Mouse (Mus musculus) midbrain, embryonic 12.5 days (tissue): Measurements from ENCODE around the gene Fry. TPM values are rescaled to one million over a fixed set of nuclear protein-coding genes. Genes with fewer than 3 reads are reported as not detected.
A peak's percentile ranks its signal among the peaks of the same experiment; 100 is the strongest.

ENCODE experiments used
- ATAC-seq: fragments of 200-750 bp; cut with Nextera tagmentation; 2 replicates; pipeline ENCODE4 v1.8.0; 2017; ENCODE audit warnings: low read depth, moderate TSS enrichment, moderate library complexity; ENCODE audit not compliant: low FRiP score
- H3K27ac ChIP-seq: fragments of 300-500 bp; sonication (generic); replicated peaks from 2 replicates; pipeline ENCODE4 v1.5.1; 2016; ENCODE audit warnings: mild to moderate bottlenecking
- H3K27me3 ChIP-seq: fragments of 300-500 bp; sonication (generic); 2 replicates; pipeline ENCODE4 v1.6.1; 2016; ENCODE audit warnings: mild to moderate bottlenecking
- H3K36me3 ChIP-seq: fragments of 300-500 bp; sonication (generic); 2 replicates; pipeline ENCODE4 v1.6.1; 2016
- H3K4me1 ChIP-seq: fragments of 300-500 bp; sonication (generic); 2 replicates; pipeline ENCODE4 v1.6.1; 2016
- H3K4me2 ChIP-seq: fragments of 300-500 bp; sonication (generic); replicated peaks from 2 replicates; pipeline ENCODE4 v1.6.1; 2016; ENCODE audit warnings: mild to moderate bottlenecking, moderate library complexity
- H3K4me3 ChIP-seq: fragments of 300-500 bp; sonication (generic); 2 replicates; pipeline ENCODE4 v1.5.1; 2016; ENCODE audit warnings: mild to moderate bottlenecking
- H3K9ac ChIP-seq: fragments of 300-500 bp; sonication (generic); replicated peaks from 2 replicates; pipeline ENCODE4 v1.6.1; 2016; ENCODE audit warnings: mild to moderate bottlenecking, moderate library complexity
- H3K9me3 ChIP-seq: fragments of 300-500 bp; sonication (generic); 2 replicates; pipeline ENCODE4 v1.6.1; 2016; ENCODE audit warnings: mild to moderate bottlenecking
- WGBS: fragments of 180-500 bp; shearing (Covaris S2); methylation state at CpG from one replicate; pipeline ENCODE4 v1.1.7; 2016; 5-methylcytosine and 5-hydroxymethylcytosine counted together
- polyA plus RNA-seq: library from polyadenylated mRNA; unstranded; fragments of >200 nt; fragmentation: Nextera tagmentation; extraction: Ambion mirVana; gene quantifications from 2 replicates; pipeline ENCODE4 v1.2.1, GENCODE M21; 2016

Fry gene
- polyA plus RNA-seq, 1 experiment from 2014 or later, result 18.2 TPM

- Histone ChIP-seq H3K4me2 (no peak overlapping the region), H3K36me3 (no peaks in the 10 kb centered on the region), H3K4me1 (no peaks in the 10 kb centered on the region), H3K27ac (no peak overlapping the region), H3K9me3 (0 out of 2 replicates have a peak, but pooled peaks cover 4% of the 10 kb centered on the region), H3K9ac (no peak overlapping the region), H3K27me3 (no peaks in the 10 kb centered on the region), H3K4me3 (no peak overlapping the region)
- 100% methylated on average over 2 of the region's 2 CpGs for WGBS
- no peak for ATAC-seq
These were observed 59.9 kb downstream of the Fry start for GRCm38 (mm10) chr5:150178194-150178801.

- H3K27ac ChIP-seq, result no peak overlapping the region
These were observed 62.7 kb downstream of the Fry start for GRCm38 (mm10) chr5:150180985-150181607.

GRCm38 (mm10) chr5:150184959-150185358, 66.5 kb downstream of the Fry start:
- no peak for ATAC-seq
- H3K9ac ChIP-seq, result no peak overlapping the region

More at GRCm38 (mm10) chr5:150180985-150181607, 62.7 kb downstream of the Fry start:
- no peaks in the 10 kb centered on the region for H3K9me3 ChIP-seq
- H3K9ac ChIP-seq, result no peak overlapping the region
- no peak for ATAC-seq
- H3K27me3 ChIP-seq, result no peaks in the 10 kb centered on the region
- H3K4me1 ChIP-seq, result no peaks in the 10 kb centered on the region
- H3K36me3 ChIP-seq, result no peaks in the 10 kb centered on the region
- H3K4me3 ChIP-seq, result no peak overlapping the region
- no peak overlapping the region for H3K4me2 ChIP-seq
- WGBS, result 90% methylated on average over 1 of the region's 1 CpGs

DNA sequence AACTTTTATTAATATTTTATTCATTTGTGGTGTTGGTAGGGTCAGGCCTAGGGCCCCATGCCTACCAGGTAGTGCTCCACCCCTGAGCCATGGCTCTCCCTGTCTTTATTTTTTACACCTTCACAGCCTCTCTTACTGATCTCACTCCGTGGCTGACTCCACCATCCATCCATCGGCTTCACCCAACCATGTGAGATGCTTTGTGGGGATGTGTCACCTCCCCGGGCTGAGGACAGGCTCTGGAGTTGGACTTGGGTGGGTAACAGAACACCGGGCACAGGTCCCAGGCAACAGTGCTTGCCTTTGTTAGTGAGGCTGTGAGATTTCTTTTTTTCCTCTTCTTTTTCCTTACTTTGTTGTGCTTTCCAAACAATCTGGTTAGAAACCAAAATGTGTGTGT, 67.7 kb downstream of the Fry start:
- Histone ChIP-seq H3K9ac (no peak overlapping the region), H3K4me1 (no peaks in the 10 kb centered on the region), H3K4me3 (no peak overlapping the region), H3K4me2 (no peak overlapping the region), H3K9me3 (peaks cover 8% of the 10 kb centered on the region; the same call in 1 of the 2 replicates), H3K27ac (no peak overlapping the region), H3K27me3 (no peaks in the 10 kb centered on the region), H3K36me3 (no peaks in the 10 kb centered on the region)
- 92% methylated on average over 4 of the region's 4 CpGs for WGBS
- no peak for ATAC-seq

More at GRCm38 (mm10) chr5:150184959-150185358, 66.5 kb downstream of the Fry start:
- Histone ChIP-seq H3K9me3 (no peaks in the 10 kb centered on the region), H3K27ac (no peak overlapping the region), H3K4me2 (no peak overlapping the region), H3K36me3 (no peaks in the 10 kb centered on the region), H3K27me3 (no peaks in the 10 kb centered on the region), H3K4me1 (no peaks in the 10 kb centered on the region), H3K4me3 (no peak overlapping the region)
- 93% methylated on average over 3 of the region's 3 CpGs for WGBS

GRCm38 (mm10) chr5:150186676-150187075, 68.2 kb downstream of the Fry start:
- ATAC-seq, result no peak
- no peaks in the 10 kb centered on the region for H3K36me3 ChIP-seq
- WGBS, result 92% methylated on average over 4 of the region's 4 CpGs
- H3K9me3 ChIP-seq, result peaks cover 8% of the 10 kb centered on the region; the same call in 1 of the 2 replicates
- no peaks in the 10 kb centered on the region for H3K27me3 ChIP-seq
- no peak overlapping the region for H3K4me3 ChIP-seq
- H3K4me1 ChIP-seq, result no peaks in the 10 kb centered on the region
- H3K4me2 ChIP-seq, result no peak overlapping the region
- no peak overlapping the region for H3K9ac ChIP-seq
- H3K27ac ChIP-seq, result no peak overlapping the region

DNA sequence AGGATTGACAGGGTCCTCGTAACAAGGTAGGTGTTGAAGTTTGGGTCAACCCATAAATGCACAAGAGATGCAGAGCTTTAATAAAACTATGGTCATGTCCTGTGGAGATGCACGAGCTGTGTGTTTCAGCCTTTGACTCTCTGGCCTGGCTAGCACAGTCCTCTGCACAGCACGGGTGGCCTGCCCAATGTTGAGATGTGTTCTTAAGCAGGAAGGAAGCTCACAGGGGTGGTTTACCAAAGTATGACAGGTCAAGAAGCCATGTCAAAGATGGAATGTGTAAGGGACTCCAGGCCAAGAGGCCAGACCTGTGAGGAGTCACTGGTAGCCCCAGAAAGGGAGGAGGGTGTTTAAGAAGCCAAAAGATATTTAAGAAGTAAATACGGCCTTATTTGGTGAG, 69.6 kb downstream of the Fry start:
- H3K9me3 ChIP-seq, result peaks cover 8% of the 10 kb centered on the region; the same call in 1 of the 2 replicates
- no peak overlapping the region for H3K4me2 ChIP-seq
- 82% methylated on average over 4 of the region's 4 CpGs for WGBS
- no peaks in the 10 kb centered on the region for H3K4me1 ChIP-seq
- no peaks in the 10 kb centered on the region for H3K36me3 ChIP-seq
- H3K27me3 ChIP-seq, result no peaks in the 10 kb centered on the region
- no peak overlapping the region for H3K4me3 ChIP-seq
- no peak overlapping the region for H3K9ac ChIP-seq
- no peak for ATAC-seq
- H3K27ac ChIP-seq, result no peak overlapping the region

- H3K4me2 ChIP-seq, result no peak overlapping the region
- H3K27ac ChIP-seq, result no peak overlapping the region
- no peaks in the 10 kb centered on the region for H3K4me1 ChIP-seq
- no peak overlapping the region for H3K4me3 ChIP-seq
- 88% methylated on average over 4 of the region's 4 CpGs for WGBS
- H3K36me3 ChIP-seq, result no peaks in the 10 kb centered on the region
- H3K9ac ChIP-seq, result no peak overlapping the region
- peaks cover 8% of the 10 kb centered on the region; the same call in 1 of the 2 replicates for H3K9me3 ChIP-seq
- 0 out of 2 replicates have a peak, but pooled peaks cover 6% of the 10 kb centered on the region for H3K27me3 ChIP-seq
- no peak for ATAC-seq
These were observed 72.3 kb downstream of the Fry start for GRCm38 (mm10) chr5:150190454-150191358.

- Histone ChIP-seq H3K36me3 (no peaks in the 10 kb centered on the region), H3K27me3 (0 out of 2 replicates have a peak, but pooled peaks cover 6% of the 10 kb centered on the region), H3K4me1 (peaks cover 9% of the 10 kb centered on the region), H3K4me3 (peak overlapping the region; percentile 37), H3K9me3 (peaks cover 4% of the 10 kb centered on the region; the same call in 1 of the 2 replicates), H3K27ac (no peak overlapping the region), H3K4me2 (peak overlapping the region; percentile 57), H3K9ac (peak overlapping the region; percentile 43)
- WGBS, result 7% methylated on average over 22 of the region's 22 CpGs
- ATAC-seq, result peak; percentile 77
These were observed 77.2 kb downstream of the Fry start for GRCm38 (mm10) chr5:150195514-150196210.

- H3K4me2 ChIP-seq, result peak overlapping the region; percentile 57
- H3K9me3 ChIP-seq, result no peaks in the 10 kb centered on the region
- H3K4me3 ChIP-seq, result peak overlapping the region; percentile 37
- WGBS, result 3% methylated on average over 6 of the region's 6 CpGs
- peak; percentile 81 for ATAC-seq
- H3K27me3 ChIP-seq, result 0 out of 2 replicates have a peak, but pooled peaks cover 6% of the 10 kb centered on the region
- no peak overlapping the region for H3K27ac ChIP-seq
- no peak overlapping the region for H3K9ac ChIP-seq
- H3K36me3 ChIP-seq, result no peaks in the 10 kb centered on the region
- peaks cover 9% of the 10 kb centered on the region for H3K4me1 ChIP-seq
These were observed 77.8 kb downstream of the Fry start for GRCm38 (mm10) chr5:150196211-150196585.

GRCm38 (mm10) chr5:150196881-150197311, 78.5 kb downstream of the Fry start:
- Histone ChIP-seq H3K4me1 (peaks cover 9% of the 10 kb centered on the region), H3K36me3 (no peaks in the 10 kb centered on the region), H3K4me2 (peak overlapping the region; percentile 57), H3K9ac (no peak overlapping the region), H3K27ac (no peak overlapping the region), H3K9me3 (no peaks in the 10 kb centered on the region), H3K4me3 (no peak overlapping the region), H3K27me3 (0 out of 2 replicates have a peak, but pooled peaks cover 6% of the 10 kb centered on the region)
- ATAC-seq, result no peak; the same call in 1 of the 2 replicates
- 43% methylated on average over 6 of the region's 6 CpGs for WGBS

- no peak overlapping the region for H3K4me3 ChIP-seq
- no peaks in the 10 kb centered on the region for H3K9me3 ChIP-seq
- no peak overlapping the region for H3K9ac ChIP-seq
- no peaks in the 10 kb centered on the region for H3K27me3 ChIP-seq
- 0 out of 2 replicates have a peak, but pooled peaks cover 2% of the 10 kb centered on the region for H3K4me1 ChIP-seq
- no peak for ATAC-seq
- H3K36me3 ChIP-seq, result no peaks in the 10 kb centered on the region
- 88% methylated on average over 6 of the region's 6 CpGs for WGBS
- H3K4me2 ChIP-seq, result no peak overlapping the region
- no peak overlapping the region for H3K27ac ChIP-seq
These were observed 88.3 kb downstream of the Fry start for GRCm38 (mm10) chr5:150206749-150207148.
